Mouse (Mus musculus) left cerebral cortex, adult 2 months (tissue): ENCODE results near the gene Vps37b. TPM values are rescaled to one million over a fixed set of nuclear protein-coding genes. Genes with fewer than 3 reads are reported as not detected.

Source experiments
- DNase-seq, 2 experiments: peaks; one replicate each; pipeline ENCODE4 v3.0.0; 2021 to 2022; ENCODE audit warnings: low spot score in 2 of 2, mixed read lengths in 1 of 2; ENCODE audit errors: extremely low spot score in 1 of 2
- H3K27ac ChIP-seq: fragments of 200-600 bp; 2 replicates; pipeline ENCODE4 v1.8.1; 2022
- H3K4me3 ChIP-seq: fragments of 200-600 bp; 2 replicates; pipeline ENCODE4 v1.8.1; 2022
- CTCF ChIP-seq: fragments of 200-600 bp; IDR thresholded peaks from 2 replicates; pipeline ENCODE4 v1.8.1; 2022; ENCODE audit warnings: antibody characterized with exemption, mild to moderate bottlenecking, moderate library complexity
- intact Hi-C: fragments of 180-260 bp; cut with DNase I; formaldehyde crosslinking; loops from one replicate; pipeline ENCODE4 v1.15.1; 2025
- microRNA-seq, 2 experiments: library from miRNA; unstranded; fragments of <30 nt; microRNA quantifications; one replicate each; pipeline ENCODE4 v1.2.0; 2021
- total RNA-seq, 2 experiments: library from RNA; stranded (reverse); gene quantifications; 2 replicates each; pipeline ENCODE4 v1.2.3; 2021

Vps37b gene
- total RNA-seq, 2 experiments from 2014 or later: 46.1 to 47.3 TPM

GRCm38 (mm10) chr5:123974179-123974485, 57.9 kb downstream of the Vps37b start:
- TF ChIP-seq CTCF: no peak
- intact Hi-C loops: no loop called here
- H3K27ac ChIP-seq: peak overlapping the region; percentile 89
- peak overlapping the region; percentile 86 for H3K4me3 ChIP-seq
- peak; percentile 46 to 54 for DNase-seq

GRCm38 (mm10) chr5:123973299-123974178, 58.5 kb downstream of the Vps37b start, which contains the start of gene Hip1r:
Hip1r (plus strand) TSS chr5:123973628.
- DNase-seq: peak; percentile 74 to 76
- no peak for TF ChIP-seq CTCF
- Histone ChIP-seq H3K27ac (peak within 1 kb of the TSS; percentile 89), H3K4me3 (peak within 1 kb of the TSS; percentile 86)
- intact Hi-C loops: no loop called here

DNA sequence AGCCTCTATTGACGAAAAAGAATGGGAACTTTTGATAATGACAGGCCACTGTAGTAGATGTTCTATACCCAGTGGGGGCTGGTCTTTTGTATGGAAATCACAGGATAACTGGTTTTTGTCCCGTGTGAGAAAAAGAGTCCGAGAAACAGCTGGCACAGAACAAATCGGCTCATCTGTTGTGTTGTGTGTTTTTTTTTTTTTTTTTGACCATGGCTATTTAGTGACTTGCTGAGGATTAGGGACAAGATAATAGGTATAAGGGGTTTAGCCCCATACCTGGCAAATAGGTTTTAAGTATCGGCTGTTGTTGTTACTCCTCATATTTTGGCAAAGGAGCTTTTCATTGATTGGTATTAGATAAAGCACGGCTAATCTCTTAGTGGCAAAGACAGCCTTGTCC, 59.6 kb downstream of the Vps37b start:
- no peak for TF ChIP-seq CTCF
- intact Hi-C loops: no loop called here
- Histone ChIP-seq H3K27ac (no peak overlapping the region), H3K4me3 (no peak overlapping the region)
- no peak for DNase-seq

- DNase-seq: no peak
- H3K4me3 ChIP-seq: no peak overlapping the region
- no peak overlapping the region for H3K27ac ChIP-seq
- no peak for TF ChIP-seq CTCF
- intact Hi-C loops: no loop called here
These were observed 61.5 kb downstream of the Vps37b start for GRCm38 (mm10) chr5:123970576-123970975.

- no peak overlapping the region for H3K4me3 ChIP-seq
- H3K27ac ChIP-seq: no peak overlapping the region
- TF ChIP-seq CTCF: no peak
- DNase-seq: no peak
- intact Hi-C loops: no loop called here
These were observed 62.9 kb downstream of the Vps37b start for GRCm38 (mm10) chr5:123969216-123969615.

DNA sequence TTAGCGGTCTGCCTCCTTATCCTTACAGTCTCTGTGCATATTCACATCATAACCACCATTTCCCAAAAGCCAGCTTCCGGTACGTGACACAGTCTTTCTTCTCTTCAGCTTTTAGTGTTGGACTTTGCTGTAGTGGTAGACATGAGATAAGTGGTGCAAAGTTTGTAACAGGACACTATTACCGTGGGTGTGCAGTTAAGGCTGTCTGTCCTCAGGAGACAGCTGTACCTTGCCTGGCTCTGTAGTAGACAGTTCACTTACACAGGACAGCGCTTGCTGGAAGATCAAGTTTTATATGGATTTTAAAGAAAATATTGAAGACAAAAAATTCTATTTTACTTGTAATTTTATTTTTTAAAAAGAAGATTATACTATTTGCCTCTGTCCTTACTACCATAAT, 63.6 kb downstream of the Vps37b start:
- TF ChIP-seq CTCF: no peak
- no peak for DNase-seq
- intact Hi-C loops: no loop called here

DNA sequence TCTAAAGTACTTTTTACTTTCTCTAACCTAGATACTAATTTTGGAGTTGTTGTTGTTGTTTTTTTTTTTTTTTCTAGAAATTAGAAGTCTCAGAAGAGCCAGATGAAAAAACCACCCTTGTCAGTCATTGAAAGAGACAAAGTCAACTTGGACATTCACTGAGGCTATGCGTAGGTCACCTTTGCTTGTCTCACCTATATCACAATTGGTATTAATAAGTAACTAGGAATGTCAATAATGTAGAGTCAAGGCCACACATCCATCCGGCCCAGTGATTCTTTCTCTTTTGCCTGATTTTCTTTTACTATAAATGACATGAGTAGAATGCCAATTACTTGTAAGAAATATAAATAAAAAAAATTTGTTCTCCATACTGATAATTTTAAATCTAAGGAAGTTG, 65.3 kb downstream of the Vps37b start:
- Histone ChIP-seq H3K27ac (no peak overlapping the region), H3K4me3 (no peak overlapping the region)
- no peak for TF ChIP-seq CTCF
- DNase-seq: no peak
- intact Hi-C loops: no loop called here

More for the DNA sequence above, 63.6 kb downstream of the Vps37b start:
- H3K4me3 ChIP-seq: no peak overlapping the region
- H3K27ac ChIP-seq: no peak overlapping the region

GRCm38 (mm10) chr5:123964208-123964607, 67.9 kb downstream of the Vps37b start:
- Histone ChIP-seq H3K4me3 (no peak overlapping the region), H3K27ac (no peak overlapping the region)
- no peak for TF ChIP-seq CTCF
- no peak for DNase-seq
- intact Hi-C loops: no loop called here

DNA sequence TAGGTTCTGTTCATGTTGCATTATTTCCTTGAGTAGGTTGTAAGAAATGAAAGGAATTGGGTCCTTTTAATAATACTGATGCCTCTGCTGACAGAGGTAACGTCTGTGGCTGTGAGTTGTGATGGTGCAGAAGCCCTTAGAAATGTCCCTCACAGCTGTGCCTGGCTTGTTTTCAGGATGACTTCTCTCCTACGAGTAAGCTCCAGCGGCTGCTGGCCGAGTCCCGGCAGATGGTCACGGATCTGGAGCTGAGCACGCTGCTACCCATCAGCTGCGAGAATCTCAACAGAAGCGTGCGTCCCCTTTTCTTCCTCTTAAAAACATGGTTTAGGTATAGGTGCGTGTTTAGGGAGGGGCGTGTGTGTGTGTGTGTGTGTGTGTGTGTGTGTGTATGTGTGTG, 71.0 kb downstream of the Vps37b start:
- Histone ChIP-seq H3K27ac (no peak overlapping the region), H3K4me3 (no peak overlapping the region)
- intact Hi-C loops: no loop called here
- no peak for DNase-seq
- TF ChIP-seq CTCF: no peak

DNA sequence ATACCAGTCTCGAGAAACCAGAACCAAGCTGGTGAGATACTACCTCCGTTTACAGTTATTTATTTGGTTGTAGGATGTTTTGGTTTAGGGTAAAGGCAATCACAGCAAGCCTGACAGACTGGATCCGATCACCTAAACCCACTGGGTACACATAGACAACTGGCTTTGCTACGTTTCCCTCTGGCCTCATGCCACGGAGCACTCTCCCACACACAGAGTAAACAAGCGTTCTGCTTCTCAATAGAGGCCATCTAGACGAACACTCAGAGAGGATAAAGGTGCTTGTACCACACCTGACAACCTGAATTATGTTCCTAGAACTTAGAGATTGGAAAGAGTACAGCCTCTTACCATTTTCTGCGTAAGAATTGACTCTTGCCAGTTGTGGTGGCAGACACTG, 71.9 kb downstream of the Vps37b start:
- Histone ChIP-seq H3K27ac (no peak overlapping the region), H3K4me3 (no peak overlapping the region)
- no peak for TF ChIP-seq CTCF
- no peak for DNase-seq
- intact Hi-C loops: no loop called here

DNA sequence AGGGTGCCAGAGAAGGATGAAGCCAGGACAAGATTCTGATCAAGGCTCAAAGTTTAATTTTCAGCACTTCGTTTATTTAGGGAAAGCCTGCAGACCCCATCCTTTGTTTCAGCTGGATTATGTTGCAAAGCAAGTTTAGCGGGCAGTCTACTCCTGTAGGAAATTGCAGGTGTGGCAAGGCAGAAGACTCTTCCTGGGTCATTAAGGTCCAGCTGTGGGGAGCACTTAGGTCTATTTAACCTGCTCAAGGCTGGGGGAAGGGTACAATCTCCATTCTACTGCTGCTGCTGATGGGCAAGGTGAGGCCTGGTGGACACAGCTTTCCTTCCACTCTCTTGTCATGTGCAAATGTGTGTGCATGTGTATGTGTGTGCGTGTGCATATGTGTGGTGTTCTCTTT, 73.1 kb downstream of the Vps37b start:
- Histone ChIP-seq H3K4me3 (no peak overlapping the region), H3K27ac (no peak overlapping the region)
- no peak for TF ChIP-seq CTCF
- DNase-seq: no peak
- intact Hi-C loops: no loop called here

DNA sequence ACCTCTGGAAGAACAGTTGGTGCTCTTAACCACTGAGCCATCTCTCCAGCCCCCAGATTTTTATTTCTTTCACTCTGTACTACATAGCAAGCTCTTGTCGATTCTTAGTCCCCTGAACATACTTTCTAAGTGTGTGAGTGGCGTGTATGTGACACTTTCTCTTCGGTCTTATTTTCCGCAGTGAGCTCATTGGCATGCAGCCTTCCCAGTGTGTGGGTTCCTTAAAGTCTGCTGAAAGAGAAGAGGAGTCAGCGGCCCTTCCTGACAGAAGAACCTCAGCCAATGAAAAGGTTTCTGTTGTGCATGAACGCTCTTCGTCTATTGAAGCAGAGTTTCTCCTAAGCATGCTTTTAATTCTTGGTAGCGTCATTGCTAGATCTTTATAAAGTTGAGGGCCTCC, 74.9 kb downstream of the Vps37b start:
- no peak for DNase-seq
- intact Hi-C loops: no loop called here
- Histone ChIP-seq H3K4me3 (no peak overlapping the region), H3K27ac (no peak overlapping the region)
- no peak for TF ChIP-seq CTCF

Small RNAs within 50 kb of the gene (microRNA-seq; reads per million reads assigned to microRNA genes)
- gene Mir7032: 0.96 to 4.1 reads per million in 2 experiments

Other genes starting within 250 kb of the Vps37b start
- gene Hcar2, start 166.8 kb downstream of the Vps37b start, total RNA-seq: not detected
- gene Hcar1, start 152.2 kb downstream of the Vps37b start, total RNA-seq: 1 to 10 TPM; 1.5 TPM
- 10 to 100 TPM; 66.0 to 68.7 TPM for gene Denr, start 125.1 kb downstream of the Vps37b start, total RNA-seq
- gene Gm43518, start 104.9 kb downstream of the Vps37b start, total RNA-seq: 1 to 10 TPM in 1 of 2 experiments, under 1 TPM in 1; 0.63 to 1.1 TPM
- gene Ccdc62, start 101.6 kb downstream of the Vps37b start, total RNA-seq: 1 to 10 TPM; 2.9 to 4.1 TPM
- gene Hip1r, start 58.6 kb downstream of the Vps37b start, total RNA-seq: 10 to 100 TPM; 68.3 to 74.2 TPM
- gene Abcb9, start 63.5 kb upstream of the Vps37b start, total RNA-seq: 10 to 100 TPM; 55.0 to 57.3 TPM
- 10 to 100 TPM; 35.4 to 39.1 TPM for gene Ogfod2, start 80.0 kb upstream of the Vps37b start, total RNA-seq
- gene Arl6ip4, start 83.8 kb upstream of the Vps37b start, total RNA-seq: 10 to 100 TPM; 46.7 to 52.1 TPM
- gene Pitpnm2, start 217.5 kb upstream of the Vps37b start, total RNA-seq: 100 to 1,000 TPM; 317 to 336 TPM